Mouse (Mus musculus): Measurements from ENCODE around the gene Lsamp. TPM values are rescaled to one million over a fixed set of nuclear protein-coding genes. Genes with fewer than 3 reads are reported as not detected.

Lsamp gene
- total RNA-seq, 1 experiment = not detected

DNA sequence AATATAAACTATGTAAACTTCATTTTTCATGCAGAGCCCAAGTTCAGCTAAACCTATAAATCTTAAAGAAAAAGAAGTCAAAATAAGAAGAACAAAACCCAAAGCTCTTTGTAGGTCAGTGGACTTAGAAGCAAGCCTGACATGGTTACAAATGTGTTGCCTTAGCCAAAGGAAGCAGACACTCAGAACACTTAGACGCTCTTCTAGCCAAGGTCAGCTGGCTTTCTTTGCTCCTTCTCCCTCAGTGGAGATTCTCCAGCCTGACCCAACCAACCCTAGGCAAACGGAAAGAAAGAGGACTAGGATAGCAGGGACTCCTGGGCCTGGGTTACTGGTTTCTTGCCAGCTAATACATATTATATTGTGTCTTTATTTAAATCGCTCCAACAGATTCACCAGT, 2194.7 kb downstream of the Lsamp start:
- no peak for DNase-seq (ENCODE audit: low read depth, low spot score)
- H3K27ac ChIP-seq (ENCODE audit: insufficient read depth, low read depth, low read length, poor library complexity, severe bottlenecking) = no peak overlapping the region
- in situ Hi-C loops (cut with MboI; ENCODE audit: low sequenced_read_pairs in 2 of 2, unreplicated experiment in 2 of 2) = loop anchor here (25.0 kb wide), 2 partner anchors 733 to 983 kb away; no protein-coding TSS in a partner anchor

DNA sequence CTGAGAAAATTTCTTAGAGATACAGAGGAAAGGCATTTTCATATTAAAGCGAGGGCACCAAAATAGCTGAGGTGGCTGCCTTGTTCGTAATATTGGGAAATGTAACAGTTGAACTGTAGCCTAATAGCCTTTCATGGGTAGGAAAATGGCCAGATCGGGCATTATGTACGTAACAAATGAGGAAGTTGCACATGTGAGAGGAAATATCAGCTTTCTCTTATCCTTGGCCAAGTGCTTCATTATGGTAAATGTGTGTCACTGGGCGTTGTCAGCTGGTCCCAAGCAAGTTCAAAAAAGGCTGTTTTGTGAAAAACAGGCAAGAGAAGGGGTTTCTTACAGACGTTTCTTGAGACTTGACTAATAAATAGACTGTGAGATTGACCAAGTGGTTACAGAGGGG, 2195.9 kb downstream of the Lsamp start:
- DNase-seq (ENCODE audit: low read depth, low spot score) = no peak
- no peaks in the 10 kb centered on the region for H3K4me1 ChIP-seq (ENCODE audit: control insufficient read depth in 2 of 2, insufficient read depth in 2 of 2, low read length in 2 of 2, poor library complexity in 1 of 2)

More for the DNA sequence above, 2194.7 kb downstream of the Lsamp start:
- H3K36me3 ChIP-seq (ENCODE audit: control insufficient read depth, insufficient read depth, low read length, poor library complexity, severe bottlenecking) = no peaks in the 10 kb centered on the region
- TF ChIP-seq ZC3H11A (IDR thresholded peaks at IDR 0.05; ENCODE audit: borderline replicate concordance, low read depth, low read length) (no peak), CHD2 (IDR thresholded peaks at IDR 0.05; ENCODE audit: low read depth, low read length) (no peak), MAFK (IDR thresholded peaks at IDR 0.05; ENCODE audit: insufficient read depth, low read depth, low read length) (no peak)
- no peak overlapping the region for H3K9ac ChIP-seq (ENCODE audit: insufficient read depth, low read depth, low read length, poor library complexity, severe bottlenecking)
- H3K9me3 ChIP-seq (ENCODE audit: control insufficient read depth, insufficient read depth, low read depth, low read length) = no peaks in the 10 kb centered on the region
- H3K4me3 ChIP-seq (ENCODE audit: insufficient read depth in 1 of 2, low read depth in 1 of 2, low read length in 2 of 2, poor library complexity in 1 of 2, severe bottlenecking in 1 of 2) = no peak overlapping the region
- no peaks in the 10 kb centered on the region for H3K4me1 ChIP-seq (ENCODE audit: control insufficient read depth in 2 of 2, insufficient read depth in 2 of 2, low read length in 2 of 2, poor library complexity in 1 of 2)

GRCm38 (mm10) chr16:42180473-42180872, 2196.3 kb downstream of the Lsamp start:
- no peaks in the 10 kb centered on the region for H3K9me3 ChIP-seq (ENCODE audit: control insufficient read depth, insufficient read depth, low read depth, low read length)
- H3K4me3 ChIP-seq (ENCODE audit: insufficient read depth in 1 of 2, low read depth in 1 of 2, low read length in 2 of 2, poor library complexity in 1 of 2, severe bottlenecking in 1 of 2) = no peak overlapping the region
- H3K36me3 ChIP-seq (ENCODE audit: control insufficient read depth, insufficient read depth, low read length, poor library complexity, severe bottlenecking) = no peaks in the 10 kb centered on the region
- in situ Hi-C loops (cut with MboI; ENCODE audit: low sequenced_read_pairs in 2 of 2, unreplicated experiment in 2 of 2) = loop anchor here (10.0 to 25.0 kb wide), 3 partner anchors 732 to 984 kb away; no protein-coding TSS in a partner anchor
- no peaks in the 10 kb centered on the region for H3K4me1 ChIP-seq (ENCODE audit: control insufficient read depth in 2 of 2, insufficient read depth in 2 of 2, low read length in 2 of 2, poor library complexity in 1 of 2)
- H3K9ac ChIP-seq (ENCODE audit: insufficient read depth, low read depth, low read length, poor library complexity, severe bottlenecking) = no peak overlapping the region
- H3K27ac ChIP-seq (ENCODE audit: insufficient read depth, low read depth, low read length, poor library complexity, severe bottlenecking) = no peak overlapping the region
- no peak for DNase-seq (ENCODE audit: low read depth, low spot score)
- TF ChIP-seq ZNF384 (IDR thresholded peaks at IDR 0.05; ENCODE audit: low read depth, low read length) = no peak
- no peak for TF ChIP-seq MAFK (IDR thresholded peaks at IDR 0.05; ENCODE audit: insufficient read depth, low read depth, low read length)
- no peak for TF ChIP-seq HCFC1 (IDR thresholded peaks at IDR 0.05; ENCODE audit: borderline replicate concordance, insufficient read depth, low read length)
- TF ChIP-seq CHD2 (IDR thresholded peaks at IDR 0.05; ENCODE audit: low read depth, low read length) = no peak
- no peak for TF ChIP-seq ZC3H11A (IDR thresholded peaks at IDR 0.05; ENCODE audit: borderline replicate concordance, low read depth, low read length)

More for the DNA sequence above, 2195.9 kb downstream of the Lsamp start:
- Histone ChIP-seq H3K27ac (ENCODE audit: insufficient read depth, low read depth, low read length, poor library complexity, severe bottlenecking) (no peak overlapping the region), H3K9me3 (ENCODE audit: control insufficient read depth, insufficient read depth, low read depth, low read length) (no peaks in the 10 kb centered on the region), H3K36me3 (ENCODE audit: control insufficient read depth, insufficient read depth, low read length, poor library complexity, severe bottlenecking) (no peaks in the 10 kb centered on the region), H3K9ac (ENCODE audit: insufficient read depth, low read depth, low read length, poor library complexity, severe bottlenecking) (no peak overlapping the region), H3K4me3 (ENCODE audit: insufficient read depth in 1 of 2, low read depth in 1 of 2, low read length in 2 of 2, poor library complexity in 1 of 2, severe bottlenecking in 1 of 2) (no peak overlapping the region)
- in situ Hi-C loops (cut with MboI; ENCODE audit: low sequenced_read_pairs in 2 of 2, unreplicated experiment in 2 of 2) = loop anchor here (10.0 to 25.0 kb wide), 3 partner anchors 732 to 985 kb away; no protein-coding TSS in a partner anchor
- TF ChIP-seq ZNF384 (IDR thresholded peaks at IDR 0.05; ENCODE audit: low read depth, low read length) = no peak
- TF ChIP-seq HCFC1 (IDR thresholded peaks at IDR 0.05; ENCODE audit: borderline replicate concordance, insufficient read depth, low read length) = no peak

- no peak for DNase-seq (ENCODE audit: low read depth, low spot score)
- in situ Hi-C loops (cut with MboI; ENCODE audit: low sequenced_read_pairs in 2 of 2, unreplicated experiment in 2 of 2) = loop anchor here (10.0 to 25.0 kb wide), 3 partner anchors 723 to 975 kb away; no protein-coding TSS in a partner anchor
- no peaks in the 10 kb centered on the region for H3K4me1 ChIP-seq (ENCODE audit: control insufficient read depth in 2 of 2, insufficient read depth in 2 of 2, low read length in 2 of 2, poor library complexity in 1 of 2)
- H3K27ac ChIP-seq (ENCODE audit: insufficient read depth, low read depth, low read length, poor library complexity, severe bottlenecking) = no peak overlapping the region
- no peak overlapping the region for H3K9ac ChIP-seq (ENCODE audit: insufficient read depth, low read depth, low read length, poor library complexity, severe bottlenecking)
- H3K4me3 ChIP-seq (ENCODE audit: insufficient read depth in 1 of 2, low read depth in 1 of 2, low read length in 2 of 2, poor library complexity in 1 of 2, severe bottlenecking in 1 of 2) = peak overlapping the region in 1 of 2 experiments; percentile 89; a peak in 2 of 4 replicates
- H3K36me3 ChIP-seq (ENCODE audit: control insufficient read depth, insufficient read depth, low read length, poor library complexity, severe bottlenecking) = no peaks in the 10 kb centered on the region
- TF ChIP-seq CHD2 (IDR thresholded peaks at IDR 0.05; ENCODE audit: low read depth, low read length) = no peak
- TF ChIP-seq HCFC1 (IDR thresholded peaks at IDR 0.05; ENCODE audit: borderline replicate concordance, insufficient read depth, low read length) = no peak
- TF ChIP-seq ZC3H11A (IDR thresholded peaks at IDR 0.05; ENCODE audit: borderline replicate concordance, low read depth, low read length) = no peak
- TF ChIP-seq MAFK (IDR thresholded peaks at IDR 0.05; ENCODE audit: insufficient read depth, low read depth, low read length) = no peak
- no peak for TF ChIP-seq ZNF384 (IDR thresholded peaks at IDR 0.05; ENCODE audit: low read depth, low read length)
- no peaks in the 10 kb centered on the region for H3K9me3 ChIP-seq (ENCODE audit: control insufficient read depth, insufficient read depth, low read depth, low read length)
Measured at GRCm38 (mm10) chr16:42189431-42190081, 2205.4 kb downstream of the Lsamp start.
